9 mouse cellular contexts compared by ENCODE assay signal in the genomic region with DNA sequence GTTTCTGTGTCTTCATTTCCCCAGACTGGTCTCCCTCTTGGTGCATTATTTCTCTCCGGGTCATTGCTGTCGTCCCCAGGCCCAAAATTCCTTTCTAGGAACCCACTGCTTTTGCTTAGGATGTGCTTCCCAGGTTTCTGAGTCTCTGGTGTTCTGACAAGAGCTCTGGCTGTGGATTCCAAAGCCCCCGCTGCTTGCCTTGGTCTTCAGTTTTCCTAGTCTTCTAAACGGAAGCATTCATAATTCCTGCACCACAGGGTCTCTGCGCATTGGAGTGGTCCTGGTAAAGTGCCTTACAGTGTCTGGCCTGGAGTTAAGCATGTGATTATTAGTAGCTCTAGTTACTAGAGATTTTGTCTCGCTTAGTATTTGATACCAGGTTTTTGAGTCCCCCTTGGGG. TPM values are rescaled to one million over a fixed set of nuclear protein-coding genes. Genes with fewer than 3 reads are reported as not detected.
A peak's percentile ranks its signal among the peaks of the same experiment; 100 is the strongest.
DNase-seq lines count a peak whose midpoint lies in the region; ATAC-seq and TF ChIP-seq lines count a peak whose summit lies in the region.
"Had no signal": no experiment of that assay in that cellular context is flagged by ENCODE, and none has a peak within 500 bp of the region (broad histone marks: within the 10 kb centered on the region; RNA-seq: fewer than 3 reads in every experiment).

No protein-coding gene starts in this region.

- DNase-seq in heart, adult 8-10 months (ENCODE audit: low spot score): no peak
- DNase-seq in ES-E14 (ENCODE audit: low read depth, low spot score) (no peak), MN1 (ENCODE audit: low spot score) (no peak)
- DNase-seq in forebrain, postnatal 0 days: peak; percentile 14
- DNase-seq in midbrain, embryonic 11.5 days (ENCODE audit: low spot score, missing footprints): no peak
- DNase-seq in adrenal gland, adult (ENCODE audit: inconsistent age in 2 of 2, low spot score in 1 of 2): no peak
- no peak for DNase-seq in right cerebral cortex, postnatal 14 days
- DNase-seq: layer of hippocampus, adult 9-11 months had no signal

- H3K9ac ChIP-seq in heart, embryonic 12.5 days: peak overlapping the region; percentile 98
- peak overlapping the region; percentile 91 for H3K9ac ChIP-seq in ES-E14 (ENCODE audit: insufficient read depth, low read depth, low read length, poor library complexity, severe bottlenecking)
- H3K9ac ChIP-seq in forebrain, postnatal 0 days: peak overlapping the region; percentile 92
- peak overlapping the region; percentile 96 for H3K9ac ChIP-seq in midbrain, embryonic 11.5 days (ENCODE audit: low read length)

- WGBS in heart, embryonic 12.5 days: 11% methylated on average over 6 of the region's 6 CpGs
- WGBS in forebrain, postnatal 0 days: 18% methylated on average over 6 of the region's 6 CpGs
- WGBS in midbrain, embryonic 11.5 days: 21% methylated on average over 6 of the region's 6 CpGs

- TF ChIP-seq CTCF in forebrain, postnatal 0 days (IDR thresholded peaks at IDR 0.05; ENCODE audit: low read depth): no peak

- peak overlapping the region; percentile 98 for H3K4me3 ChIP-seq in heart, embryonic 12.5 days
- peak overlapping the region; percentile 81 to 97 for H3K4me3 ChIP-seq in ES-E14 (ENCODE audit: insufficient read depth in 1 of 2, low read depth in 1 of 2, low read length in 2 of 2, poor library complexity in 1 of 2, severe bottlenecking in 1 of 2)
- H3K4me3 ChIP-seq in forebrain, postnatal 0 days (ENCODE audit: low read depth, low read length): peak overlapping the region; percentile 84
- peak overlapping the region; percentile 98 for H3K4me3 ChIP-seq in midbrain, embryonic 11.5 days (ENCODE audit: low read depth, low read length)

- peak overlapping the region; percentile 86 for H3K4me2 ChIP-seq in heart, embryonic 12.5 days
- peak overlapping the region; percentile 80 for H3K4me2 ChIP-seq in forebrain, postnatal 0 days (ENCODE audit: low read depth)
- peak overlapping the region; percentile 60 for H3K4me2 ChIP-seq in midbrain, embryonic 11.5 days

- no peak for ATAC-seq in heart, embryonic 12.5 days (ENCODE audit: insufficient number of reproducible peaks, low FRiP score)
- ATAC-seq in forebrain, postnatal 0 days: no peak
- no peak for ATAC-seq in midbrain, embryonic 11.5 days (ENCODE audit: low FRiP score)

- H3K36me3 ChIP-seq in heart, embryonic 12.5 days: peaks cover 58% of the 10 kb centered on the region
- H3K36me3 ChIP-seq in ES-E14 (ENCODE audit: control insufficient read depth, insufficient read depth, low read length, poor library complexity, severe bottlenecking): peaks cover 42% of the 10 kb centered on the region
- peaks cover 29% of the 10 kb centered on the region for H3K36me3 ChIP-seq in forebrain, postnatal 0 days (ENCODE audit: insufficient read depth)
- peaks cover 21% of the 10 kb centered on the region for H3K36me3 ChIP-seq in midbrain, embryonic 11.5 days (ENCODE audit: control insufficient read depth, insufficient read depth, low read length)

- H3K27ac ChIP-seq in heart, embryonic 12.5 days (ENCODE audit: poor library complexity, severe bottlenecking): peak overlapping the region; percentile 96
- H3K27ac ChIP-seq in ES-E14 (ENCODE audit: insufficient read depth, low read depth, low read length, poor library complexity, severe bottlenecking): no peak overlapping the region; the same call in 1 of the 2 replicates
- H3K27ac ChIP-seq in forebrain, postnatal 0 days (ENCODE audit: low read depth, low read length): peak overlapping the region; percentile 84
- H3K27ac ChIP-seq in midbrain, embryonic 11.5 days (ENCODE audit: low read depth, low read length): peak overlapping the region; percentile 71; the same call in 1 of the 2 replicates

- in situ Hi-C loops in ES-E14 (cut with MboI; ENCODE audit: low sequenced_read_pairs in 2 of 2, unreplicated experiment in 2 of 2): no loop called here

- H3K9me3 ChIP-seq in heart, embryonic 12.5 days (replicated peaks): no peaks in the 10 kb centered on the region
- H3K9me3 ChIP-seq in ES-E14 (ENCODE audit: control insufficient read depth, insufficient read depth, low read depth, low read length): no peaks in the 10 kb centered on the region
- no peaks in the 10 kb centered on the region for H3K9me3 ChIP-seq in forebrain, postnatal 0 days (ENCODE audit: low read length)
- H3K9me3 ChIP-seq in midbrain, embryonic 11.5 days (ENCODE audit: control insufficient read depth, low read length): no peaks in the 10 kb centered on the region

- no peaks in the 10 kb centered on the region for H3K27me3 ChIP-seq in heart, embryonic 12.5 days (replicated peaks)
- H3K27me3 ChIP-seq in forebrain, postnatal 0 days (ENCODE audit: insufficient read depth, low read length): no peaks in the 10 kb centered on the region
- no peaks in the 10 kb centered on the region for H3K27me3 ChIP-seq in midbrain, embryonic 11.5 days (ENCODE audit: control insufficient read depth, insufficient read depth, low read length)

- peaks cover 39% of the 10 kb centered on the region for H3K4me1 ChIP-seq in heart, embryonic 12.5 days (replicated peaks)
- H3K4me1 ChIP-seq in ES-E14 (ENCODE audit: control insufficient read depth in 2 of 2, insufficient read depth in 2 of 2, low read length in 2 of 2, poor library complexity in 1 of 2): peaks cover 2 to 3% of the 10 kb centered on the region in 2 experiments; a peak in 1 of 4 replicates
- 0 out of 2 replicates have a peak, but pooled peaks cover 8% of the 10 kb centered on the region for H3K4me1 ChIP-seq in forebrain, postnatal 0 days (ENCODE audit: insufficient read depth)
- H3K4me1 ChIP-seq in midbrain, embryonic 11.5 days (ENCODE audit: control insufficient read depth, insufficient read depth, low read length): peaks cover 12% of the 10 kb centered on the region

TF ChIP-seq in ES-E14, 5 proteins besides CTCF, POLR2A, EP300 and RAD21:
- TF ChIP-seq MAFK (IDR thresholded peaks at IDR 0.05; ENCODE audit: insufficient read depth, low read depth, low read length) (no peak), CHD2 (IDR thresholded peaks at IDR 0.05; ENCODE audit: low read depth, low read length) (no peak), ZC3H11A (IDR thresholded peaks at IDR 0.05; ENCODE audit: borderline replicate concordance, low read depth, low read length) (no peak), ZNF384 (IDR thresholded peaks at IDR 0.05; ENCODE audit: low read depth, low read length) (no peak), HCFC1 (IDR thresholded peaks at IDR 0.05; ENCODE audit: borderline replicate concordance, insufficient read depth, low read length) (no peak)

RNA-seq across cellular contexts. Expression of gene Epn1, which starts 0.8 kb away (rescaled TPM):
- polyA plus RNA-seq in heart, embryonic 12.5 days (2016; fragmentation: Nextera tagmentation; extraction: Ambion mirVana): 52.1 TPM in 2 replicates
- total RNA-seq in heart, adult 8-10 months (2022): 100 to 1,000 TPM; 164 to 192 (median 185) TPM
- total RNA-seq in ES-E14 (2012; rRNA removed): 51.8 and 59.1 TPM in 2 replicates
- 341 and 347 TPM in 2 replicates for total RNA-seq in forebrain, postnatal 0 days (2014; rRNA removed)
- 126 and 127 TPM in 2 replicates for polyA plus RNA-seq in forebrain, postnatal 0 days (2015; fragmentation: Nextera tagmentation; extraction: Ambion mirVana)
- polyA plus RNA-seq in midbrain, embryonic 11.5 days (2014; fragmentation: Nextera tagmentation; extraction: Ambion mirVana): 47.8 and 56.2 TPM in 2 replicates

RNA-seq across cellular contexts. Expression of gene U2af2, which starts 18.9 kb away (rescaled TPM):
- polyA plus RNA-seq in heart, embryonic 12.5 days (2016; fragmentation: Nextera tagmentation; extraction: Ambion mirVana): 81.7 and 83.9 TPM in 2 replicates
- total RNA-seq in heart, adult 8-10 months (2022): 10 to 100 TPM; 61.7 to 69.8 (median 64.9) TPM
- 222 and 262 TPM in 2 replicates for total RNA-seq in ES-E14 (2012; rRNA removed)
- 179 and 184 TPM in 2 replicates for total RNA-seq in forebrain, postnatal 0 days (2014; rRNA removed)
- polyA plus RNA-seq in forebrain, postnatal 0 days (2015; fragmentation: Nextera tagmentation; extraction: Ambion mirVana): 92.7 and 101 TPM in 2 replicates
- polyA plus RNA-seq in midbrain, embryonic 11.5 days (2014; fragmentation: Nextera tagmentation; extraction: Ambion mirVana): 151 and 159 TPM in 2 replicates

RNA-seq across cellular contexts. Expression of gene Zfp580, which starts 29.5 kb away (rescaled TPM):
- 16.6 and 17.7 TPM in 2 replicates for polyA plus RNA-seq in heart, embryonic 12.5 days (2016; fragmentation: Nextera tagmentation; extraction: Ambion mirVana)
- total RNA-seq in heart, adult 8-10 months (2022): 1 to 10 TPM; 3.2 to 4.4 (median 4.0) TPM
- 2.6 and 3.3 TPM in 2 replicates for total RNA-seq in ES-E14 (2012; rRNA removed)
- total RNA-seq in forebrain, postnatal 0 days (2014; rRNA removed): 26.2 and 42.1 TPM in 2 replicates
- 132 and 135 TPM in 2 replicates for polyA plus RNA-seq in forebrain, postnatal 0 days (2015; fragmentation: Nextera tagmentation; extraction: Ambion mirVana)
- polyA plus RNA-seq in midbrain, embryonic 11.5 days (2014; fragmentation: Nextera tagmentation; extraction: Ambion mirVana): 34.1 and 47.6 TPM in 2 replicates

RNA-seq across cellular contexts. Expression of gene Rfpl4, which starts 35.9 kb away (rescaled TPM):
- not detected in 2 replicates for polyA plus RNA-seq in heart, embryonic 12.5 days (2016; fragmentation: Nextera tagmentation; extraction: Ambion mirVana)
- total RNA-seq in heart, adult 8-10 months (2022): not detected
- total RNA-seq in ES-E14 (2012; rRNA removed): not detected in 2 replicates
- not detected in 2 replicates for total RNA-seq in forebrain, postnatal 0 days (2014; rRNA removed)
- not detected in 2 replicates for polyA plus RNA-seq in forebrain, postnatal 0 days (2015; fragmentation: Nextera tagmentation; extraction: Ambion mirVana)
- polyA plus RNA-seq in midbrain, embryonic 11.5 days (2014; fragmentation: Nextera tagmentation; extraction: Ambion mirVana): not detected in 2 replicates

RNA-seq across cellular contexts. Expression of gene Zfp784, which starts 42.6 kb away (rescaled TPM):
- 3.6 and 4.9 TPM in 2 replicates for polyA plus RNA-seq in heart, embryonic 12.5 days (2016; fragmentation: Nextera tagmentation; extraction: Ambion mirVana)
- 1 to 10 TPM; 4.9 to 7.4 (median 6.0) TPM for total RNA-seq in heart, adult 8-10 months (2022)
- 0.58 and 0.71 TPM in 2 replicates for total RNA-seq in ES-E14 (2012; rRNA removed)
- 5.2 and 5.6 TPM in 2 replicates for total RNA-seq in forebrain, postnatal 0 days (2014; rRNA removed)
- 4.1 and 5.0 TPM in 2 replicates for polyA plus RNA-seq in forebrain, postnatal 0 days (2015; fragmentation: Nextera tagmentation; extraction: Ambion mirVana)
- 3.3 and 3.6 TPM in 2 replicates for polyA plus RNA-seq in midbrain, embryonic 11.5 days (2014; fragmentation: Nextera tagmentation; extraction: Ambion mirVana)
